Mouse (Mus musculus): ENCODE results near the gene Atxn2l.

The Atxn2l gene

DNA sequence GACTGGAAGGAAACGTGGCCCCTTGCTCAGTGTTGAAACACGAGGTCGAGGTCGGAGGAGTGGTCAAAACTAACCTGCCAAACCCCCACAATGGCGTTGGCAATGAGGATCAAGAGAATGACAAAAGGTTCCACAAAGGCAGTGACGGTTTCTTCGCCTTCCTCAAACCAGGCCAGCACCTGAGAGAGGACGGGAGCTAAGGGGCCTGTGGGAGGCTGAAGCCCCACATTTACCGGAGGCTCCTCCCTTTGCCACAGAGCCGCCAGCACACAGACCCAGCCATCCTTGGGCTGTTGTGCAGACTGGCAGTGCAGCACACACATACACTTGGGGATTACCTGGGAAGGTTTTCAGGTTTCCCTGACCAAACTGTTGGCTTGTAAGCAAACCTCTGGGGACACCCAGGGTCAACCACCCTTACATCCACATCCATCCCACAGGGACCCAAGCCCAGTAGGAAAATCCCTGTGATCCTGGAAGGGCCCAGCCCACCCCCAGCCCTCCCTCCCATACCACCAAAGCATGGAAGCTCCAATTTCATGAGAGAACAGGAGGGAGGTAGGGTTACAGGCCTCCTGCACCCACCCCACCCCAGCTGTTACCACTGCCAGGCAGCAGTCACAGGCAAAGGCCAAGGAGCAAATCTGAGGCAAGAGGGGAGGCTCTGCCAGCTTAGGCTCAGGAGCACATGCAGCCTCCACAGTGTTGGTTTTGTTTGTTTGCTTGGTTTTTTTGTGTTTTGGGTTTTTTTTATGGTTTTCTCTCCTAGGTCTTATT is 42.4 kb downstream of the Atxn2l start:
- DNase-seq: no peak

DNA sequence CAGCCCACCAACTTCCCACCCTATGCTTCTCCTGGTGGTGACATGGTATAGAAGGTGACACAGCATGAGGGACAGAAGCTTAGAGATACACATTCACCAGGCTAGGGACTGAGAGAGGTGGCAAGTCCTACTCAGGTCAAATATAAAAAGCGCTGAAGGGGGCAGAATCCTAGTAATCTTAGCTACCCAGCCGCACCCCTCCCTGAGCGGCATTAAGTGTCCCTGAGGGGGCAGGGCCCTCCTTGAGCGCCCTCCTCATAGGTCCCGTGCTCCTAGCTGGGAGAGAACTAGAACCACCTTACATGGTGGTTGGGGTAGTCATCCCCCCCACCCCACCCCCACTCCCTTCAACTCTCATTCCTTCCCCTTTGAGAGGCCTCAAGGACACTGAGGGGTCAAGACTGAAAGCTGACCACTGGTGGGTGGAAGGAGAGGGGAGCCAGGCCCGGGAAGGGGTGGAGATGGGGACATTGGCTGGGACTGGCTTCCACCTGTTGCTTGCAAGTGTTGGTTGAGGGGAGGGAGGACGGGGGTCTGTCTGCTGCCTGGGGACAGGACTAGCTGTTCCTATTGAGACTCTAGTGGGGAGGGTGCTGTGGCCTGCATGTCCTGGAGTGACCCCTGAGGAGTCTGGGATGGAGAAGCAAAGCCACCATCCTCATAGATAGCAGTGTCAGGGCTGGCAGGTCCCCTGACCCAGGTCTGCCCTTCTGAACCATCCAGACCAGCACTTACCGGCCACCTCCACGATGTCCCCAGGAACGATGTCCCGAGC is 44.2 kb downstream of the Atxn2l start:
- no peak for DNase-seq

DNA sequence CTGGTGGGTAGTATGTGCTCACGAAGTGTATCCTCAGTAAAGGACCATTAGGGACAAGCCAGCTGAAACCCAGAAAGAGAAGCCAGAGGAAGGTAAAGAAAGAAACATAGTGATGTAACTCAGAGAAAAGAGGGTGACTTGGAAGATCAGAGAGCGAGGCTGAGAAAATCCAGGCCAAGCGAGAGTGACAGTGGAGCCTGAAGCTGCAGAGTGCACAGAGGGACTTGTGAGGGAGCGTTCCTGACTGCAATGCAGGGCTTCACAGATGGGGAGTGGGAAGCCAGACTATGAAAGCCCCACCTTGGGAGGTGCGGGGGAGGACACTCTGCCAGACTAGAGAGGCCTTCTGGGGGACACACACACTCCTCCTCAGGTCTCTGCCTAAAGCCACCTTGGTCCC is 45.0 kb downstream of the Atxn2l start:
- DNase-seq: no peak

DNA sequence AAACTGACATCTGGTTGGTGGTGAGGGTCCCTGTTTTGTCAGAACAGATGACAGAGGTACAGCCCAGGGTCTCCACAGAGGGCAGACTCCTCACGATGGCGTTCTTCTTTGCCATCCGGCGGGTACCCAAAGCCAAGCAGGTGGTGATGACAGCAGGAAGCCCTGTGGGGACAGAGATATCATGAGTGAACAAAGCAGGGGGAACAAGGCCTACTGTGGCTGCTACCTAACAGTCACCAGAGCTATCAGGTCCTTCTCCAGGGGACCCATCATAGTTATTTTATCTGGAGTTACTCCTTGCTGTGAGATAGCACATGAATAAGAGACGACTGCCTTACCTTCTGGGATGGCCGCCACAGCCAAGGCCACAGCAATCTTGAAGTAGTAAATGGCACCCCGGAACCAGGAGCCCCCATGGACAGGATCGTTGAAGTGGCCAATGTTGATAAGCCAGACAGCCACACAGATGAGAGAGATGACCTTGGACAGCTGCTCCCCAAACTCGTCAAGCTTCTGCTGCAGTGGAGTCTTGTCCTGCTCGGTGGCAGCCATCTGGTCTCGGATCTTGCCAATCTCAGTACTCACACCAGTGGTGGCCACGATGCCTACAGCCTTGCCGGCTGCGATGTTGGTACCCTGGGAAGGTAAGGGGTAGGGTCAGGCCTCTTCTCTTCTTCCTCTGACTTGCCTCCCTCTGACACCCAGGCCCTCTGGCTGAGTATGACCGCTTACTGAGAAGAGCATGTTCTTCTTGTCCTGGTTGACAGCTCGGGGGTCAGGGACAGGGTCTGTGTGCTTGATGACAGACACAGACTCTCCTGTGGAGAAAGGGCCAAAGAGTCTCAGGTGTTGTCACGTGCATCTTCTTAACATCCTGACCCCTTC is 46.6 kb downstream of the Atxn2l start:
- no peak for DNase-seq

DNA sequence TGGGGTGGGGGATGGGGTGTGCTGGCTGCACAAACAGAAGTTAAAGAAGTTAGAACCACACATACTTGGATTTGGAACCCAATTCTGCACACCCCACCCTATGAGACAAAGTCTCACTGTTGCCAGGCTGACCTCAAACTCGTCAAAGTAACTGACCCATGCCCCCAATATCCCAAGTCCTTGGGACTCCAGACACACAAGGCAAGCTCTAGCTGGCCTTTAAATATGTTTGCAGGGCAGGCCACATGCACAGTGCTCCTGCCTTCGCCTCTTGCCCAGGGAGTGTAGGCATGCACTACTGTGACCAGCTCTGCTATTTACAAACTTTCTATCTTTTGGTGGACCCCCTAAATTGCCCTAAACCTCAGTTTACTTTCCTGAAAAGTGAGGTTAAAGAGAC is 48.0 kb downstream of the Atxn2l start:
- no peak for DNase-seq

DNA sequence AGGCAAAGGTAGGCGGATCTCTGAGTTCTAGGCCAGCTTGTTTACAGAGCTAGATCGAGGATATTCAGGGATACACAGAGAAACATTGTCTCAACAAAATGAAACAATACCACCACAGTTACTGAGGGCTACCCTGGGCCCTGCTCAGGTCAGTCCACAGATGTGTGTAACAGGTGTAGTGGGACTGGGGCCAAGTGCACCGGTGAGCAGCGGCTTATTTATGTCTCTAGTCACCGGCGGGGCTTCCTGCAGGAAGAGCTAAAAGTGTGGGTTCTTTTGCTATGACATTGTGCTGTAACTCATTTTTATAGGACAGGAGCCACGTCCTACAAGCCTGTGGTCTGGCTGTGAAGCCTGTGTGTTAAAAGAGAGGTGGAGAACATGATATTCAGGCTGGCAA is 49.4 kb downstream of the Atxn2l start:
- DNase-seq: no peak

DNA sequence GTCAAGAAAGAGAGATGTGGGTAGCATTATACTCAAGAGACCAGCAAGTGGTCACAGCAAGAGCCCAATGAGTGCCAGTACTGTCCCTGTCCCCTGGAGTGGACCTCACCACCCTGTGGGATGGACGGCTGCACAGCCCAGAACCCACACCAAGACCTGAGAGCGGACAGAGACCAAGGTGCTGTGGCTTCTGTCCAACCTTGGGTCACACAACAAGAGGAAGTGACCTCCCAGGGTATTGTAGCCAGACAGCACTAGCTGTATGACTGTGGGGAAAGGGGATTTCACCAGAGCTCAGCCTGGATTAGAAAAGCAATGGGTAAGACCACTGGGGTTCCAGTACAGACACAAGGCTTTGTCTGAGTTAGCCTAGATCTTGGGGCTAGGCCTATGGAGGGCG is 51.0 kb downstream of the Atxn2l start:
- no peak for DNase-seq

DNA sequence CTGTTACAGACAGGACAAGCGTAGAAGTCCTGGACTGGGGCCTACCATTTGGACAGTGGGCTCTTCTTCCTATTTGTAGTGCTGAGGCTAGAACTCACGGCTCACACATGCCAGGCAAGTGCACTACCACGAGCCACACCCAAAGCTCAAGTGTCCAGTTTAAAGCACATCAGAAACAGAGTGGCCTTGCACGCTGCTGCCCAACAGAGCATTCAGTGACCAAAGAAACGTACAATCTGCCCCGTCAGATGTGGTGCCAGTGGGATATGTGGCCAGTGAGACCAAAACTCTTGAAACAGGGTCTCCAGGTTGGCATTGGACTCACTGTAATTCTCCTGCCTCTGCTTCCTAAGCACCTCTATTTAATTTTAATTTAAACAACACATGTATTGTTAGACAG is 52.6 kb downstream of the Atxn2l start:
- no peak for DNase-seq

DNA sequence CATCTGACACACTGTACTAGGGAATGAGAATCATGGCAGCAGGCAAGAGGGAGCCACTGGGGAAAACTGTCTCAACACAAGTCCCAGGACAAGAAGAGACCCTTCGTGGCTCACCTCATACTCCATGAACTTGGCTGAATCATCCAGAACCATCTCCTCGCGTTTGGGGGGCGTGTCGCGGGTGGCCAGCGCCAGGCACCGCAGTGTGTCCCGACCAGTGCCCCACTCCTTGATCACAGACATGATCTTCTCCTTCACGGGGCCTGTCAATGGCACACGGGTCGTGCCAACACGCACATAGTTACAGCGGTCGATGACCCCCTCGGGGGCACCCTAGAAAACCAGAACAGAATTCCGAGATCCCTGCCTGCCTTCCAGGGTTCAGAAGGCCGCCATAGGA is 53.2 kb downstream of the Atxn2l start:
- DNase-seq: no peak

DNA sequence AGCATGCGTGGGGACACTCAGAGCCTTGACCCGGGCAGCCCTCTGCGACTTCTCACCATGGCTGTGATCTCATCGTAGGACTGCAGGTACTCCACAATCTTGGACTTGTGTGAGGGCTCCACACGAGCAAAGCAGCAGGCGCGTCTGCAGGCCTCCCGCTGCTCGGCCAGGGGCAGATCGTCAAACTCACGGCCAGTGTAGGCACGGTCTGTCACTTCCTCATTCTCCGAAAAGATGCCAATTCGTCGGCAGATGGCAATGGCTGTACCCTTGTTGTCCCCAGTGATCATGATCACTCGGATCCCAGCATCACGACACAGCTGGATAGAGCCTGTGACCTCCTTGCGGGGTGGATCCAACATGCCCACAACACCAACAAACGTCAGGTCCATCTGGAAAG is 54.8 kb downstream of the Atxn2l start:
- DNase-seq: no peak

DNA sequence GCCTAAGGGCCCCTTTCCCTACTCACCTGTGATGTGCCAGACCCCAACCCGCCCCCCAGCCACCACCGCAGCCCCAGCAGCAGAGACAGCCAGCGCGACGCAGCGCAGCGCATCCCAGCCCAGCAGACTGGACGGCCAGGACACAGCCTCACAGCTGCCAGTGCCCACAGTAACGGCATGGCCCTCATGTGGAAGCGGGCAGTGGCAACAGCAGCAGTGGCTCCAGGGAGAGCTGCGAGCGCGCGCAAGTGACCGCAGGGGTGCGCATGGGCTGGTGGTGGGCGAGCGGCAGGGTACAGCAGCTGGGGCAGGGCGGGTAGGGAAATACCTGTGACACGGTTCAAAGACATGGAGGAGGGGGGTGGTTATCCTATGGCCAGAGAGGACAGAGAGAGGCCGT is 57.0 kb downstream of the Atxn2l start:
- no peak for DNase-seq

DNA sequence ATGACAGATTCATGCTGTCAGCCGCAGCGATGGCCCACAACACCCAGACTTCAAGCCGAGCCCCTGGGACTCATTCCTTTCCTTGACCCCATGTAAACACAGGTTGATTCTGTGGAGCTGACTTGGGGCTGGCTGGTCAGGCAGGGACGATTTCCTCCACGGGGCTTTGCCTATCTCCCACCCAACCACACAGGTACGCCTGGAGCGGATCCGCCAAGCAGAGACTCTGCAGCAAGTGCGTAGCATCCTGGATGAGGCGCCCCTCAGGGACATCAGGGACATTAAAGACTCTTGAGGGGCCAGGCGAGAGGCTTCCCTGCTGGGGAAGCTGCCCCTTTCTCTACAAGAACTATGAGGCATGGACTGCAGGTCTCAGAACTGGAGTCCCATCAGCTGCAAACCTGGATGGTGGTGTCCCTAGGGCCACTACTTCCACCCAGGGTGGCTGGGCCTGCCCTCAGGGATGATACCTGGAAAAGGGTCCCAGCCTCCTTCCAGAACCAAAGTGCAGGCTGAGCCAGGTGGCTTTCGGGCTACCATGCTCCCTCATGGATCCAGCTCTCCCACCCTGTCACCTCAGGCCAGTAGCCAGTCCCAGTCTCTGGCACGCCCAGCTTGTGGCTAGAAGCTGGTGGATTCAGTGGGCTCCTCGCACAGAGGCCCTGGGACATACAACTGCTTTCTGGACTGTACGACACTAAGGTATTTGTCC is 58.0 kb downstream of the Atxn2l start:
- no peak for DNase-seq

DNA sequence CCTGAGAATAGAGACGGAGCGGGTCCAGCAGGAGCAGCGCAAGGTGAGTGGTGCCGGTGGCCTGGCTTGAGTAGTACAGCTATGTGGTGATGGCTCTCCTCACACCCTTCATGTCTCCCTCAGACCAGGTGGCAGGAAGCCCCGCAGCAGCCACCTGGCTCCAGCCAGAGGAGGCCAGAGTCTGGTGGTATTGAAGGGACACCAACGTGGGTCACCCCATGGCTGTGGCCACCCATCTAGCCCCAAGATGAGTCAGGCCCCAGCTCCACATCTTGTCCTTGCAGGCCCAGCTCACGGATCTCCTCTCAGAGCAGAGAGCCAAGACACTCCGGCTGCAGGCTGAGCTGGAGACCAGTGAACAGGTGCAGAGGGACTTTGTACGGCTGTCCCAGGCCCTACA is 58.7 kb downstream of the Atxn2l start:
- no peak for DNase-seq

DNA sequence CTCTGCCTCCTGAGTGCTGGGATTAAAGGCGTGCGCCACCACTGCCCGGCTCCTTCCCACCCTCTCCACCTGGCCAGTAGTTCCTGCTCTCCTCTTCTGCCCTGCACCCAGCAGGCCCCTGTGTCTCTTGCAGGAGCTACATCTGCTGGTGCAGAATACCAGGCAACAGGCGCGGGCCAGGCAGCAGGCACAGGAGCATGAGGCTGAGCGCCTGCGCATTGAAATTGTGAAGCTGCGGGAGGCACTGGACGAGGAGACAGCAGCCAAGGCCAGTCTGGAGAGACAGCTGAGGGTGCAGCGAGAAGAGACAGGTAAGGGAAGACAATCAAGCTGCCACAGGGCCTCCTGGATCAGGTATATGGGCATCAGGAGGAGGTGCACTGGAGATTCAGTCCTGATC is 59.2 kb downstream of the Atxn2l start:
- no peak for DNase-seq

Measured in liver (tissue).